Mouse (Mus musculus) G1E (cell line): ENCODE data around the gene Morc3. TPM values are rescaled to one million over a fixed set of nuclear protein-coding genes. Genes with fewer than 3 reads are reported as not detected.

Experiments
- ATAC-seq: 2 replicates; pipeline ENCODE4 v1.8.0; 2016; ENCODE audit warnings: mild to moderate bottlenecking; ENCODE audit not compliant: insufficient number of reproducible peaks, poor library complexity, low FRiP score, severe bottlenecking; ENCODE audit errors: extremely low read depth
- DNase-seq: peaks from one replicate; pipeline ENCODE4 v3.0.0; 2012; ENCODE audit warnings: low spot score
- H3K27me3 ChIP-seq: 2 replicates; pipeline ENCODE4 v1.6.1; 2012; ENCODE audit warnings: mild to moderate bottlenecking, low read length, inconsistent platforms; ENCODE audit not compliant: insufficient read depth
- H3K36me3 ChIP-seq: replicated peaks from 2 replicates; pipeline ENCODE3; 2012; ENCODE audit warnings: mild to moderate bottlenecking, inconsistent platforms
- H3K4me1 ChIP-seq: 2 replicates; pipeline ENCODE4 v1.6.1; 2012; ENCODE audit warnings: low read depth, low read length, inconsistent platforms, mixed read lengths; ENCODE audit not compliant: insufficient read depth
- H3K4me3 ChIP-seq: 2 replicates; pipeline ENCODE4 v1.5.1; 2012; ENCODE audit warnings: low read depth, mild to moderate bottlenecking, inconsistent platforms, low read length, moderate library complexity, mixed read lengths
- H3K9me3 ChIP-seq: replicated peaks from 2 replicates; pipeline ENCODE4 v1.6.1; 2012; ENCODE audit warnings: inconsistent platforms
- CTCF ChIP-seq: IDR thresholded peaks from 2 replicates; pipeline ENCODE4 v1.5.1; 2012; ENCODE audit warnings: low read depth, low read length, inconsistent platforms, mixed read lengths
- GATA1 ChIP-seq: IDR thresholded peaks from 2 replicates; pipeline ENCODE4 v1.6.1; 2012; ENCODE audit warnings: borderline replicate concordance, low read length, inconsistent platforms, mixed read lengths
- GATA2 ChIP-seq: IDR thresholded peaks from 2 replicates; pipeline ENCODE4 v1.6.1; 2012; ENCODE audit warnings: low read depth, low read length, inconsistent platforms, borderline replicate concordance
- POLR2AphosphoS5 ChIP-seq: IDR thresholded peaks from 2 replicates; pipeline ENCODE4 v1.6.1; 2012; ENCODE audit warnings: low read depth, low read length, inconsistent platforms; ENCODE audit not compliant: insufficient replicate concordance
- TAL1 ChIP-seq: conservative IDR thresholded peaks from 2 replicates; pipeline ENCODE4 v1.6.1; 2012; ENCODE audit warnings: low read depth, low read length, inconsistent platforms, mixed read lengths
- polyA plus RNA-seq: library from polyadenylated mRNA; stranded (reverse); fragments of >175 nt; gene quantifications from 2 replicates; pipeline ENCODE4 v1.2.3, GENCODE M21; 2012
- total RNA-seq, 2 experiments: library from RNA; stranded (forward) in 1 of 2; stranded (reverse) in 1 of 2; fragments of 200-1000 nt in 1 of 2; fragments of >200 nt in 1 of 2; fragmentation: Nextera tagmentation in 1 of 2; gene quantifications; 2 replicates each; pipeline ENCODE4 v1.2.3; 2014 to 2017

The Morc3 gene
- 88.5 and 109 TPM in 2 replicates for total RNA-seq (2014; fragmentation: Nextera tagmentation)
- total RNA-seq (2017): 73.5 and 76.3 TPM in 2 replicates
- 13.9 and 17.1 TPM in 2 replicates for polyA plus RNA-seq

- peak; percentile 94 for ATAC-seq
- Histone ChIP-seq H3K9me3 (peaks cover 5% of the 10 kb centered on the region; the same call in 1 of the 2 replicates), H3K36me3 (peaks cover 32% of the 10 kb centered on the region), H3K4me1 (peaks cover 32% of the 10 kb centered on the region), H3K4me3 (peak within 1 kb of the TSS; percentile 97), H3K27me3 (no peaks in the 10 kb centered on the region)
- no peak for TF ChIP-seq GATA2
- TF ChIP-seq TAL1: no peak
- no peak for TF ChIP-seq POLR2AphosphoS5
- TF ChIP-seq CTCF: no peak
- no peak for TF ChIP-seq GATA1
- peak; percentile 83 for DNase-seq
Measured at GRCm38 (mm10) chr16:93831627-93832395, at the start of gene Morc3. Morc3 (plus strand) TSS chr16:93832121.

GRCm38 (mm10) chr16:93784175-93784574 lies 47.7 kb upstream of the Morc3 start:
- TF ChIP-seq TAL1 (no peak), CTCF (no peak), GATA1 (no peak), POLR2AphosphoS5 (no peak)
- H3K27me3 ChIP-seq: peaks cover 12% of the 10 kb centered on the region; the same call in 1 of the 2 replicates
- no peaks in the 10 kb centered on the region for H3K36me3 ChIP-seq
- H3K4me3 ChIP-seq: no peak overlapping the region
- no peak for ATAC-seq
- H3K4me1 ChIP-seq: peaks cover 41% of the 10 kb centered on the region
- peaks cover 27% of the 10 kb centered on the region for H3K9me3 ChIP-seq
- no peak for DNase-seq

GRCm38 (mm10) chr16:93785805-93786204 lies 46.1 kb upstream of the Morc3 start:
- peaks cover 29% of the 10 kb centered on the region for H3K9me3 ChIP-seq
- no peaks in the 10 kb centered on the region for H3K36me3 ChIP-seq
- no peak for ATAC-seq
- TF ChIP-seq TAL1: no peak
- TF ChIP-seq CTCF: peak; percentile 55
- H3K4me1 ChIP-seq: peaks cover 38% of the 10 kb centered on the region
- no peak for DNase-seq
- H3K27me3 ChIP-seq: peaks cover 12% of the 10 kb centered on the region; the same call in 1 of the 2 replicates
- no peak overlapping the region for H3K4me3 ChIP-seq

GRCm38 (mm10) chr16:93788388-93788787 lies 43.5 kb upstream of the Morc3 start:
- Histone ChIP-seq H3K4me1 (peaks cover 28% of the 10 kb centered on the region), H3K9me3 (peaks cover 29% of the 10 kb centered on the region), H3K36me3 (no peaks in the 10 kb centered on the region), H3K27me3 (peaks cover 16% of the 10 kb centered on the region), H3K4me3 (no peak overlapping the region)
- no peak for TF ChIP-seq TAL1
- no peak for TF ChIP-seq GATA1
- no peak for TF ChIP-seq GATA2
- TF ChIP-seq CTCF: no peak
- TF ChIP-seq POLR2AphosphoS5: no peak
- no peak for DNase-seq
- no peak for ATAC-seq

GRCm38 (mm10) chr16:93788881-93789280 lies 43.0 kb upstream of the Morc3 start:
- H3K9me3 ChIP-seq: peaks cover 29% of the 10 kb centered on the region
- H3K4me1 ChIP-seq: peaks cover 29% of the 10 kb centered on the region
- H3K36me3 ChIP-seq: no peaks in the 10 kb centered on the region
- H3K4me3 ChIP-seq: no peak overlapping the region
- ATAC-seq: no peak
- TF ChIP-seq POLR2AphosphoS5 (no peak), GATA1 (no peak)
- peaks cover 16% of the 10 kb centered on the region for H3K27me3 ChIP-seq
- DNase-seq: no peak

- no peak for TF ChIP-seq GATA1
- H3K4me3 ChIP-seq: no peak overlapping the region
- no peaks in the 10 kb centered on the region for H3K36me3 ChIP-seq
- H3K27me3 ChIP-seq: peaks cover 21% of the 10 kb centered on the region
- DNase-seq: no peak
- H3K9me3 ChIP-seq: peaks cover 25% of the 10 kb centered on the region
- H3K4me1 ChIP-seq: peaks cover 31% of the 10 kb centered on the region
- no peak for ATAC-seq
Measured at GRCm38 (mm10) chr16:93789971-93790755, 41.8 kb upstream of the Morc3 start.
